8 mouse cellular contexts compared by ENCODE assay signal in genomic region chr11:116628712-116629111, GRCm38 (mm10). TPM values are rescaled to one million over a fixed set of nuclear protein-coding genes. Genes with fewer than 3 reads are reported as not detected.
DNase-seq lines count a peak whose midpoint lies in the region; ATAC-seq and TF ChIP-seq lines count a peak whose summit lies in the region.

No protein-coding gene starts in this region.

- H3K36me3 ChIP-seq in midbrain, embryonic 13.5 days = no peaks in the 10 kb centered on the region

- H3K27ac ChIP-seq in gastrocnemius, adult 2 months = no peak overlapping the region
- no peak overlapping the region for H3K27ac ChIP-seq in midbrain, embryonic 13.5 days

- ATAC-seq in inflammation-experienced regulatory T-cells, adult 6 months = peak; percentile 68
- ATAC-seq in midbrain, embryonic 13.5 days = peak; percentile 67

- no peak overlapping the region for H3K4me2 ChIP-seq in midbrain, embryonic 13.5 days (replicated peaks)

- DNase-seq in ovary, postnatal 10 days (ENCODE audit: low spot score) = peak; percentile 87
- no peak for DNase-seq in ovary, adult 18-20 months (ENCODE audit: low spot score)
- peak; percentile 85 to 95 for DNase-seq in cerebellum, postnatal 4 days (ENCODE audit: low spot score in 2 of 2)
- DNase-seq in gastrocnemius, adult 2 months = peak; percentile 81
- DNase-seq in left cerebral cortex, postnatal 10 days (ENCODE audit: extremely low spot score in 1 of 2, low spot score in 2 of 2) = peak; percentile 84 to 86
- peak; percentile 76 for DNase-seq in spleen, adult 12 weeks (ENCODE audit: low spot score)

- H3K4me3 ChIP-seq in gastrocnemius, adult 2 months = no peak overlapping the region
- no peak overlapping the region for H3K4me3 ChIP-seq in midbrain, embryonic 13.5 days (replicated peaks)

- intact Hi-C loops in gastrocnemius, adult 2 months (cut with DNase I) = loop anchor here (1.0 to 5.0 kb wide), 4 partner anchors 26 to 126 kb away; partner anchors contain the start of gene Aanat
- intact Hi-C loops in left cerebral cortex, postnatal 10 days (cut with DNase I) = loop anchor here (5.0 to 10.0 kb wide), 2 partner anchors 41 to 134 kb away; partner anchors contain the start of genes Aanat and Prpsap1

- H3K9me3 ChIP-seq in midbrain, embryonic 13.5 days = no peaks in the 10 kb centered on the region

- peaks cover 19% of the 10 kb centered on the region for H3K27me3 ChIP-seq in midbrain, embryonic 13.5 days

- WGBS in midbrain, embryonic 13.5 days = 57% methylated on average over 9 of the region's 9 CpGs

- no peak overlapping the region for H3K9ac ChIP-seq in midbrain, embryonic 13.5 days (replicated peaks)

- TF ChIP-seq CTCF in gastrocnemius, adult 2 months (IDR thresholded peaks at IDR 0.05) = peak; percentile 95

- H3K4me1 ChIP-seq in midbrain, embryonic 13.5 days (replicated peaks) = peaks cover 13% of the 10 kb centered on the region

RNA-seq across cellular contexts. Expression of gene Rhbdf2, which starts 1.9 kb away (rescaled TPM):
- 10 to 100 TPM; 11.6 to 14.4 TPM for total RNA-seq in gastrocnemius, adult 2 months (2021)
- 1 to 10 TPM; 3.4 to 9.3 (median 3.9) TPM for polyA plus RNA-seq in inflammation-experienced regulatory T-cells, adult 6 months (2017; shearing (Covaris generic))
- 1 to 10 TPM in 1 of 2 experiments, under 1 TPM in 1; 0.95 to 1.1 TPM for total RNA-seq in left cerebral cortex, postnatal 10 days (2021)
- 0.76 and 0.77 TPM in 2 replicates for polyA plus RNA-seq in midbrain, embryonic 13.5 days (2015; fragmentation: Nextera tagmentation; extraction: Ambion mirVana)

RNA-seq across cellular contexts. Expression of gene Prcd, which starts 24.6 kb away (rescaled TPM):
- total RNA-seq in gastrocnemius, adult 2 months (2021) = 1 to 10 TPM in 1 of 2 experiments, not detected in 1; 1.0 TPM
- not detected for polyA plus RNA-seq in inflammation-experienced regulatory T-cells, adult 6 months (2017; shearing (Covaris generic))
- total RNA-seq in left cerebral cortex, postnatal 10 days (2021) = 1 to 10 TPM; 1.7 to 3.3 TPM
- 1.0 and 1.2 TPM in 2 replicates for polyA plus RNA-seq in midbrain, embryonic 13.5 days (2015; fragmentation: Nextera tagmentation; extraction: Ambion mirVana)

RNA-seq across cellular contexts. Expression of gene Cygb, which starts 25.4 kb away (rescaled TPM):
- total RNA-seq in gastrocnemius, adult 2 months (2021) = 10 to 100 TPM in 1 of 2 experiments, 1 to 10 TPM in 1; 9.6 to 14.7 TPM
- polyA plus RNA-seq in inflammation-experienced regulatory T-cells, adult 6 months (2017; shearing (Covaris generic)) = under 1 TPM in 2 of 3 experiments, not detected in 1; 0.24 to 0.32 TPM
- total RNA-seq in left cerebral cortex, postnatal 10 days (2021) = 10 to 100 TPM; 22.8 to 27.4 TPM
- 8.8 TPM in 2 replicates for polyA plus RNA-seq in midbrain, embryonic 13.5 days (2015; fragmentation: Nextera tagmentation; extraction: Ambion mirVana)

RNA-seq across cellular contexts. Expression of gene Aanat, which starts 42.5 kb away (rescaled TPM):
- not detected for total RNA-seq in gastrocnemius, adult 2 months (2021)
- not detected for polyA plus RNA-seq in inflammation-experienced regulatory T-cells, adult 6 months (2017; shearing (Covaris generic))
- 1 to 10 TPM; 1.0 to 1.6 TPM for total RNA-seq in left cerebral cortex, postnatal 10 days (2021)
- 0.22 and 0.34 TPM in 2 replicates for polyA plus RNA-seq in midbrain, embryonic 13.5 days (2015; fragmentation: Nextera tagmentation; extraction: Ambion mirVana)

RNA-seq across cellular contexts. Expression of gene Ube2o, which starts 47.5 kb away (rescaled TPM):
- 10 to 100 TPM; 19.4 to 22.9 TPM for total RNA-seq in gastrocnemius, adult 2 months (2021)
- 1 to 10 TPM; 1.5 to 2.2 (median 2.0) TPM for polyA plus RNA-seq in inflammation-experienced regulatory T-cells, adult 6 months (2017; shearing (Covaris generic))
- 100 to 1,000 TPM; 136 to 140 TPM for total RNA-seq in left cerebral cortex, postnatal 10 days (2021)
- polyA plus RNA-seq in midbrain, embryonic 13.5 days (2015; fragmentation: Nextera tagmentation; extraction: Ambion mirVana) = 12.3 and 12.7 TPM in 2 replicates

Comparison
In these comparisons a context has a peak if more than half of its experiments do, and no peak if none do; other contexts are left out.
1. RNA of gene Rhbdf2, which starts 1.9 kb away (total RNA-seq): 11.6 to 14.4 TPM in gastrocnemius, adult 2 months; 0.95 to 1.1 TPM in left cerebral cortex, postnatal 10 days; every median in the first group is over 4 times any median in the second.